Mouse (Mus musculus) kidney, postnatal 0 days (tissue): Measurements from ENCODE around the gene Fem1a. TPM values are rescaled to one million over a fixed set of nuclear protein-coding genes. Genes with fewer than 3 reads are reported as not detected.

Experiments used
- ATAC-seq: fragments of 200-750 bp; cut with Nextera tagmentation; replicated peaks from 2 replicates; pipeline ENCODE4 v1.8.0; 2017; ENCODE audit warnings: low read depth, moderate number of reproducible peaks, moderate TSS enrichment, moderate library complexity; ENCODE audit not compliant: low FRiP score
- DNase-seq: peaks from one replicate; pipeline ENCODE4 v3.0.0-alpha.2; 2016; ENCODE audit warnings: low spot score
- H3K27ac ChIP-seq: fragments of 300-500 bp; sonication (generic); 2 replicates; pipeline ENCODE4 v1.5.1; 2014; ENCODE audit warnings: mild to moderate bottlenecking
- H3K27me3 ChIP-seq: fragments of 300-500 bp; sonication (generic); 2 replicates; pipeline ENCODE4 v1.6.1; 2014; ENCODE audit warnings: low read length, mixed read lengths; ENCODE audit not compliant: insufficient read depth
- H3K36me3 ChIP-seq: fragments of 300-500 bp; sonication (generic); 2 replicates; pipeline ENCODE4 v1.6.1; 2014; ENCODE audit warnings: low read length, mixed read lengths; ENCODE audit not compliant: insufficient read depth
- H3K4me1 ChIP-seq: fragments of 300-500 bp; sonication (generic); replicated peaks from 2 replicates; pipeline ENCODE4 v1.6.1; 2014; ENCODE audit warnings: antibody characterized with exemption, low read length, mixed read lengths; ENCODE audit not compliant: insufficient read depth
- H3K4me2 ChIP-seq: fragments of 300-500 bp; sonication (generic); 2 replicates; pipeline ENCODE4 v1.6.1; 2014; ENCODE audit warnings: mild to moderate bottlenecking, low read length, moderate library complexity, mixed read lengths
- H3K4me3 ChIP-seq: fragments of 300-500 bp; sonication (generic); replicated peaks from 2 replicates; pipeline ENCODE4 v1.5.1; 2014; ENCODE audit warnings: low read depth, low read length
- H3K9ac ChIP-seq: fragments of 300-500 bp; sonication (generic); 2 replicates; pipeline ENCODE4 v1.6.1; 2014; ENCODE audit warnings: low read depth, low read length
- H3K9me3 ChIP-seq: fragments of 300-500 bp; sonication (generic); replicated peaks from 2 replicates; pipeline ENCODE4 v1.6.1; 2016; ENCODE audit warnings: low read length, inconsistent platforms, mixed read lengths
- CTCF ChIP-seq: IDR thresholded peaks from 2 replicates; pipeline ENCODE4 v1.5.1; 2016; ENCODE audit warnings: antibody characterized with exemption, low read depth, mild to moderate bottlenecking, moderate library complexity
- WGBS: fragments of 180-500 bp; shearing (Covaris S2); extraction: QIAGEN DNeasy Blood & Tissue Kit; methylation state at CpG from one replicate; pipeline ENCODE4 v1.1.7; 2014; 5-methylcytosine and 5-hydroxymethylcytosine counted together
- polyA plus RNA-seq: library from polyadenylated mRNA; unstranded; fragments of >200 nt; fragmentation: Nextera tagmentation; extraction: Ambion mirVana; gene quantifications from 2 replicates; pipeline ENCODE4 v1.2.1, GENCODE M21; 2015

Gene Fem1a
- polyA plus RNA-seq, 1 experiment from 2014 or later = 11.7 TPM

DNA sequence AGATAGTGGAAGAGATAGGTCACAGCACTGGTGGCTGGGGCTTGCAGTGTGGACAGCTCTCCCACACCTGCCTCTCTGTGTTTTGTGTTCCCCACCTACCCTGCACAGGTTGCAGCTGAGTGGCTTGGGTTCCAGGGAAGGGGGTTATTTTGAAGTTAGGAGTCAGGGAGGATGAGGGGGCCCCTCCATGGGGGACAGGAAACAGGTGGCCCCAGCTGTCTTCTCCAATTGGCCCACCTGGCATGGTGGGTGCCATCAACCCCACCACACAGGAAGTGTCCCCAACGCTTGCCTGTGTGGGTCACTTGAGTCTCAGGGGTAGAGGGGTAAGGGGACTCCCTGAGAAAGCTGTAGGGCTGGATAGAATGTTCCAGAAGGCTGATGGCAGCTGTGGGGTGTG, 36.7 kb downstream of the Fem1a start:
- Histone ChIP-seq H3K27me3 (no peaks in the 10 kb centered on the region), H3K36me3 (no peaks in the 10 kb centered on the region), H3K4me2 (no peak overlapping the region), H3K27ac (no peak overlapping the region), H3K4me3 (no peak overlapping the region), H3K9ac (no peak overlapping the region), H3K4me1 (peaks cover 20% of the 10 kb centered on the region), H3K9me3 (no peaks in the 10 kb centered on the region)
- no peak for TF ChIP-seq CTCF
- ATAC-seq (no peak), DNase-seq (no peak)
- 71% methylated on average over 1 of the region's 1 CpGs for WGBS

DNA sequence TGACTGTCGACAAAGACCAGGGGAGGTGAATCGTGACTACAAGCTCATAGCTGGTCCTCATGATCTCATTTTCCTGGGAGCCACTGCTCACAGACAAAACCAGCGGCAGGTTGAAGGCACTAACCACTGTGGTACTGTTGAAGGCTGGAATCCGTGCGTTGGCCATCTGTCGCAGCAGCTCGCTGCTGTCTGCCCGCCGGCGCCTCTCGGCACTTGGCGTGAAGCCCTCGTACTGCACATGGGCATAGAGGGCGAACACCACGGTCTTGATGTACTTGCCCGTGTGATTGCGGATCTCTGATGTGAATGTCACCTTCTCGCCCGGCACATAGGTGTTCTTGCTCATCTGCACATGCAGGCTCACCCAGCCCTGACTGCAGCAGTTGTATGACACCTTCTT, 37.6 kb downstream of the Fem1a start:
- Histone ChIP-seq H3K4me3 (no peak overlapping the region), H3K4me1 (peaks cover 12% of the 10 kb centered on the region; the same call in 1 of the 2 replicates), H3K27me3 (no peaks in the 10 kb centered on the region), H3K9ac (no peak overlapping the region), H3K9me3 (no peaks in the 10 kb centered on the region), H3K4me2 (no peak overlapping the region), H3K36me3 (no peaks in the 10 kb centered on the region), H3K27ac (no peak overlapping the region)
- no peak for TF ChIP-seq CTCF
- WGBS = 91% methylated on average over 19 of the region's 19 CpGs
- DNase-seq = no peak
- ATAC-seq = no peak

DNA sequence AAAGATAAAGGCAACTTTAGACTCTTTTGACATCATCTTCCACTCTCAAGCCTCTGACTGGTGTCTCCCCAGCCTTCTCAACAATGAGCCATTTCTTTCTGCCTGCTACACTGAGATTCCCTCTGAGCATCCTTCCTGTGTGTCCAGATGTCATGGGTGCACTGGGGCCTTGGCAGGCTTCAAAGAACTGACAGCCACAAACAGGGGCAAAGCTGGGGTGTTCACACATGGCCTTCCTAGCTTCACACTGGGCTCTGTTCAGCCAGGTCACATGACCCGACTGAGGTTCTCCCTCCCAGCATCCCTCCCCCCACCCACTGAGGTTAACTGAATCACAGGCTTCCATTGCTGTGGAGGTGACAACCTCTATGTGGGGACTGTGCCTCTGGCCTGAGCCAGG, 39.6 kb downstream of the Fem1a start:
- H3K4me2 ChIP-seq = no peak overlapping the region
- H3K27ac ChIP-seq = no peak overlapping the region
- H3K4me3 ChIP-seq = no peak overlapping the region
- WGBS = 86% methylated on average over 1 of the region's 1 CpGs
- no peak for DNase-seq
- H3K4me1 ChIP-seq = peaks cover 6% of the 10 kb centered on the region; the same call in 1 of the 2 replicates
- no peaks in the 10 kb centered on the region for H3K27me3 ChIP-seq
- H3K9ac ChIP-seq = no peak overlapping the region
- no peak for TF ChIP-seq CTCF
- ATAC-seq = no peak
- no peaks in the 10 kb centered on the region for H3K9me3 ChIP-seq
- no peaks in the 10 kb centered on the region for H3K36me3 ChIP-seq

DNA sequence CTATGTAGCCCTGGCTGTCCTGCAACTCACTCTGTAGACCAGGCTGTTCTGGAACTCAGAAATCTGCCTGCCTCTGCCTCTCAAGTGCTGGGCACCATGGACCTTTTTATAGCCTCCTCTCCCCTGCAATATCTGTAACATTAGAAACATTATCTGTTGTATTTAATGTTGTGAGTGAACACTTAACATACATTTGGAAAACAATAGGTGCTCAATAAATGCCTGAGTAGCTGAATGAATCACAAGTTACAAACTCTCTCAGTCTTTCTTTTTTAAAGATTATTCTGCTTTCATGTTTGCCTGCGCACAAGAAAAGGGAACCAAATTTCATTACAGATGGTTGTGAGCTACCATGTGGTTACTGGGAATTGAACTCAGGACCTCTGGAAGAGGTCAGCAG, 41.6 kb downstream of the Fem1a start:
- no peak overlapping the region for H3K4me2 ChIP-seq
- TF ChIP-seq CTCF = no peak
- no peak overlapping the region for H3K27ac ChIP-seq
- WGBS = 97% methylated on average over 1 of the region's 1 CpGs
- H3K27me3 ChIP-seq = no peaks in the 10 kb centered on the region
- no peak overlapping the region for H3K4me3 ChIP-seq
- DNase-seq (no peak), ATAC-seq (no peak)
- peaks cover 7% of the 10 kb centered on the region; the same call in 1 of the 2 replicates for H3K4me1 ChIP-seq
- no peak overlapping the region for H3K9ac ChIP-seq
- no peaks in the 10 kb centered on the region for H3K9me3 ChIP-seq
- H3K36me3 ChIP-seq = no peaks in the 10 kb centered on the region

DNA sequence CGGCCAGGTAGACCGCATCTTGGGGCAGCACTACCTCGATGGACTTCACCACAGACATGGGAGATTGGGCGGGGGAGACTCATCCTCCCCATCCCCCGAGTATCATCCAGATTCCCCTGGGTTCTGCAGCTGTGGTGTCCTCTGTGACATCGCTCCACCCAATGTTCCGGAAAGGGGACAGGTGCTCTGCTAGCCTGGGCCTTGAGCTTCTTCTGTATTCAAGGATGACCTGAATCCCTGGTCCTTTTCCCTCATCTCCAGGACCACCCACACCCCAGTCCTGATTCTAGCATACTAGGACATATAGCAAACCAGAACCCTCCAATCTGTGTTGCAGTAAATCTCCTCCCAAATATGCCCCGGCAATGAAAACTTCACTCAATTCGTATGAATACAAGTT, 43.6 kb downstream of the Fem1a start, which contains the start of gene Arrdc5:
Gene Arrdc5 (minus strand): TSS at position 101 of the 400 bp plus-strand sequence.
- H3K27ac ChIP-seq = no peak within 1 kb of the TSS
- no peak within 1 kb of the TSS for H3K4me2 ChIP-seq
- no peaks in the 10 kb centered on the region for H3K27me3 ChIP-seq
- H3K9me3 ChIP-seq = no peaks in the 10 kb centered on the region
- H3K9ac ChIP-seq = no peak within 1 kb of the TSS
- 90% methylated on average over 9 of the region's 9 CpGs for WGBS
- no peak for ATAC-seq
- no peak for DNase-seq
- no peak for TF ChIP-seq CTCF
- H3K36me3 ChIP-seq = no peaks in the 10 kb centered on the region
- no peak within 1 kb of the TSS for H3K4me3 ChIP-seq
- H3K4me1 ChIP-seq = peaks cover 9% of the 10 kb centered on the region

DNA sequence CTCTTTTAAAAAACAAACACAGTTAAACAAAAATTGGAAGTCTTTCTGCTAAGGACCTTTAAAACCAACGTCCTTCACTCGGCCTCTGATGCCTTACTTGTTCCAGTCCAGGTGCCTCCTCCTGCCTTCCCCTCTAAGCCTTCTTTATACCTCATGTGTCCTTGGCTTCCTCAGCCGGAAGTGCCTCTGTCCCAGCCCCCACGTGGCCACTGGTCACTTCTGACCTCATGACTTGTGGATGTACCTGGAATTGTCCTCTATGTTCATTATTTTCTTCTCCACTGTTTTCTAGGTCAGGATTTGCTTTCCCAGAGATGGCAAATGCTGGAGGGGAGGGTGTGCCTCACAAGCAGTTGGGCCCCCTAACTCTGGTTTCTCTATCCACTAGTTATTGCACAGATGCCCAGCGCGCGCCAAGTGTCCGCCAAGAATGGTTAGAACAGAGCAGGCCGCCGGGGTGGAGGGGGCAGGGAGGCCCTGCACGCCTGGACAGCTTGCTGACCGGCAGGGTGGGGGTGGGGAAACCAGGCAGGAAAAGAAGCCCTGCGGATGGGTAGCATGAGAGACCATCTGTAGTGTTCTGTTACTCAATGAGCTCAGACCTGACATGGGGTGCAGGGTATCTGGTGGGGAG, 45.9 kb downstream of the Fem1a start:
- Histone ChIP-seq H3K27ac (peak overlapping the region; percentile 90), H3K27me3 (no peaks in the 10 kb centered on the region), H3K36me3 (no peaks in the 10 kb centered on the region), H3K4me1 (peaks cover 13% of the 10 kb centered on the region), H3K4me2 (peak overlapping the region; percentile 100), H3K9ac (peak overlapping the region; percentile 71; the same call in 1 of the 2 replicates), H3K4me3 (no peak overlapping the region), H3K9me3 (no peaks in the 10 kb centered on the region)
- TF ChIP-seq CTCF = no peak
- ATAC-seq = peak; percentile 68
- peak; percentile 47 for DNase-seq
- WGBS = 16% methylated on average over 13 of the region's 13 CpGs
